Mouse (Mus musculus) embryonic facial prominence, embryonic 12.5 days (tissue): ENCODE measurements around the gene Rgs6. TPM values are rescaled to one million over a fixed set of nuclear protein-coding genes. Genes with fewer than 3 reads are reported as not detected.

Experiments used
- ATAC-seq: fragments of 200-750 bp; cut with Nextera tagmentation; 2 replicates; pipeline ENCODE4 v1.8.0; 2017; ENCODE audit not compliant: insufficient number of reproducible peaks, insufficient read depth, low FRiP score, low TSS enrichment
- H3K27ac ChIP-seq: fragments of 300-500 bp; sonication (generic); 2 replicates; pipeline ENCODE4 v1.5.1; 2016; ENCODE audit warnings: mild to moderate bottlenecking
- H3K27me3 ChIP-seq: fragments of 300-500 bp; sonication (generic); 2 replicates; pipeline ENCODE4 v1.6.1; 2016; ENCODE audit warnings: mild to moderate bottlenecking, moderate library complexity
- H3K36me3 ChIP-seq: fragments of 300-500 bp; sonication (generic); 2 replicates; pipeline ENCODE4 v1.6.1; 2016; ENCODE audit warnings: mild to moderate bottlenecking
- H3K4me1 ChIP-seq: fragments of 300-500 bp; sonication (generic); 2 replicates; pipeline ENCODE4 v1.6.1; 2016
- H3K4me2 ChIP-seq: fragments of 300-500 bp; sonication (generic); replicated peaks from 2 replicates; pipeline ENCODE4 v1.6.1; 2016; ENCODE audit warnings: mild to moderate bottlenecking, moderate library complexity
- H3K4me3 ChIP-seq: fragments of 300-500 bp; sonication (generic); 2 replicates; pipeline ENCODE4 v1.5.1; 2016; ENCODE audit warnings: mild to moderate bottlenecking
- H3K9ac ChIP-seq: fragments of 300-500 bp; sonication (generic); 2 replicates; pipeline ENCODE4 v1.6.1; 2016; ENCODE audit warnings: mild to moderate bottlenecking, moderate library complexity
- H3K9me3 ChIP-seq: fragments of 300-500 bp; sonication (generic); 2 replicates; pipeline ENCODE4 v1.6.1; 2016; ENCODE audit warnings: mild to moderate bottlenecking, moderate library complexity
- WGBS: fragments of 180-500 bp; shearing (Covaris S2); methylation state at CpG from one replicate; pipeline ENCODE4 v1.1.7; 2016; 5-methylcytosine and 5-hydroxymethylcytosine counted together
- polyA plus RNA-seq: library from polyadenylated mRNA; unstranded; fragments of >200 nt; fragmentation: Nextera tagmentation; extraction: Ambion mirVana; gene quantifications from 2 replicates; pipeline ENCODE4 v1.2.1, GENCODE M21; 2016

The Rgs6 gene
- polyA plus RNA-seq, 1 experiment from 2014 or later, result 3.7 TPM

- Histone ChIP-seq H3K36me3 (no peaks in the 10 kb centered on the region), H3K9ac (no peak overlapping the region), H3K9me3 (no peaks in the 10 kb centered on the region), H3K27me3 (no peaks in the 10 kb centered on the region), H3K4me1 (no peaks in the 10 kb centered on the region), H3K4me2 (no peak overlapping the region), H3K27ac (no peak overlapping the region), H3K4me3 (no peak overlapping the region)
- ATAC-seq, result no peak
- 43% methylated on average over 3 of the region's 3 CpGs for WGBS
Measured at GRCm38 (mm10) chr12:83026985-83027384, 438.9 kb downstream of the Rgs6 start.

GRCm38 (mm10) chr12:83033171-83033835, 445.2 kb downstream of the Rgs6 start:
- no peaks in the 10 kb centered on the region for H3K27me3 ChIP-seq
- H3K9me3 ChIP-seq, result no peaks in the 10 kb centered on the region
- WGBS, result 62% methylated on average over 7 of the region's 7 CpGs
- no peak overlapping the region for H3K4me2 ChIP-seq
- no peak overlapping the region for H3K9ac ChIP-seq
- no peak overlapping the region for H3K27ac ChIP-seq
- no peaks in the 10 kb centered on the region for H3K36me3 ChIP-seq
- no peak overlapping the region for H3K4me3 ChIP-seq
- H3K4me1 ChIP-seq, result no peaks in the 10 kb centered on the region
- ATAC-seq, result no peak

GRCm38 (mm10) chr12:83034859-83035569, 446.9 kb downstream of the Rgs6 start:
- no peaks in the 10 kb centered on the region for H3K27me3 ChIP-seq
- no peak overlapping the region for H3K4me3 ChIP-seq
- 83% methylated on average over 3 of the region's 3 CpGs for WGBS
- ATAC-seq, result no peak
- no peaks in the 10 kb centered on the region for H3K9me3 ChIP-seq
- no peaks in the 10 kb centered on the region for H3K36me3 ChIP-seq
- no peaks in the 10 kb centered on the region for H3K4me1 ChIP-seq
- H3K27ac ChIP-seq, result no peak overlapping the region
- no peak overlapping the region for H3K9ac ChIP-seq
- H3K4me2 ChIP-seq, result no peak overlapping the region

GRCm38 (mm10) chr12:83037798-83038560, 449.9 kb downstream of the Rgs6 start:
- Histone ChIP-seq H3K27me3 (no peaks in the 10 kb centered on the region), H3K36me3 (no peaks in the 10 kb centered on the region), H3K4me1 (no peaks in the 10 kb centered on the region), H3K9me3 (no peaks in the 10 kb centered on the region), H3K4me3 (no peak overlapping the region), H3K9ac (no peak overlapping the region), H3K4me2 (no peak overlapping the region), H3K27ac (no peak overlapping the region)
- 80% methylated on average over 25 of the region's 25 CpGs for WGBS
- ATAC-seq, result no peak

GRCm38 (mm10) chr12:83038779-83039178, 450.7 kb downstream of the Rgs6 start:
- WGBS, result 77% methylated on average over 7 of the region's 7 CpGs
- no peak overlapping the region for H3K4me3 ChIP-seq
- ATAC-seq, result no peak
- no peak overlapping the region for H3K4me2 ChIP-seq
- H3K9ac ChIP-seq, result no peak overlapping the region
- H3K4me1 ChIP-seq, result peaks cover 3% of the 10 kb centered on the region; the same call in 1 of the 2 replicates
- no peaks in the 10 kb centered on the region for H3K36me3 ChIP-seq
- no peak overlapping the region for H3K27ac ChIP-seq
- no peaks in the 10 kb centered on the region for H3K27me3 ChIP-seq
- no peaks in the 10 kb centered on the region for H3K9me3 ChIP-seq

- H3K36me3 ChIP-seq, result no peaks in the 10 kb centered on the region
- H3K4me3 ChIP-seq, result no peak overlapping the region
- ATAC-seq, result no peak
- no peak overlapping the region for H3K9ac ChIP-seq
- H3K9me3 ChIP-seq, result no peaks in the 10 kb centered on the region
- H3K27me3 ChIP-seq, result no peaks in the 10 kb centered on the region
- no peak overlapping the region for H3K4me2 ChIP-seq
- 73% methylated on average over 3 of the region's 3 CpGs for WGBS
- peaks cover 12% of the 10 kb centered on the region for H3K4me1 ChIP-seq
- no peak overlapping the region for H3K27ac ChIP-seq
Measured at GRCm38 (mm10) chr12:83039859-83040258, 451.8 kb downstream of the Rgs6 start.

GRCm38 (mm10) chr12:83043980-83044620, 456.0 kb downstream of the Rgs6 start:
- H3K4me1 ChIP-seq, result peaks cover 12% of the 10 kb centered on the region
- ATAC-seq, result no peak
- H3K4me2 ChIP-seq, result no peak overlapping the region
- H3K9me3 ChIP-seq, result no peaks in the 10 kb centered on the region
- no peak overlapping the region for H3K9ac ChIP-seq
- H3K4me3 ChIP-seq, result no peak overlapping the region
- 0 out of 2 replicates have a peak overlapping the region, but pooled peaks have one; percentile 5 for H3K27ac ChIP-seq
- no peaks in the 10 kb centered on the region for H3K36me3 ChIP-seq
- 58% methylated on average over 6 of the region's 6 CpGs for WGBS
- no peaks in the 10 kb centered on the region for H3K27me3 ChIP-seq

- Histone ChIP-seq H3K27ac (no peak overlapping the region; the same call in 1 of the 2 replicates), H3K9me3 (no peaks in the 10 kb centered on the region), H3K4me3 (no peak overlapping the region), H3K27me3 (no peaks in the 10 kb centered on the region), H3K4me1 (peaks cover 12% of the 10 kb centered on the region), H3K9ac (no peak overlapping the region), H3K36me3 (no peaks in the 10 kb centered on the region), H3K4me2 (no peak overlapping the region)
- WGBS, result 20% methylated on average over 4 of the region's 4 CpGs
- ATAC-seq, result no peak
Measured at GRCm38 (mm10) chr12:83044621-83044990, 456.5 kb downstream of the Rgs6 start.

GRCm38 (mm10) chr12:83045001-83045531, 457.0 kb downstream of the Rgs6 start:
- no peak overlapping the region for H3K4me3 ChIP-seq
- no peak for ATAC-seq

GRCm38 (mm10) chr12:83046734-83047133, 458.6 kb downstream of the Rgs6 start:
- Histone ChIP-seq H3K36me3 (no peaks in the 10 kb centered on the region), H3K27ac (no peak overlapping the region), H3K9ac (no peak overlapping the region), H3K4me1 (peaks cover 12% of the 10 kb centered on the region), H3K9me3 (no peaks in the 10 kb centered on the region), H3K4me2 (no peak overlapping the region), H3K4me3 (no peak overlapping the region), H3K27me3 (no peaks in the 10 kb centered on the region)
- WGBS, result 96% methylated on average over 9 of the region's 9 CpGs
- no peak for ATAC-seq

More at GRCm38 (mm10) chr12:83045001-83045531, 457.0 kb downstream of the Rgs6 start:
- H3K4me2 ChIP-seq, result no peak overlapping the region
- no peak overlapping the region; the same call in 1 of the 2 replicates for H3K27ac ChIP-seq
- H3K4me1 ChIP-seq, result peaks cover 12% of the 10 kb centered on the region
- no peaks in the 10 kb centered on the region for H3K36me3 ChIP-seq
- H3K9ac ChIP-seq, result no peak overlapping the region
- no peaks in the 10 kb centered on the region for H3K9me3 ChIP-seq
- no peaks in the 10 kb centered on the region for H3K27me3 ChIP-seq
- 52% methylated on average over 12 of the region's 12 CpGs for WGBS

- Histone ChIP-seq H3K4me1 (peaks cover 12% of the 10 kb centered on the region), H3K9ac (no peak overlapping the region), H3K27ac (no peak overlapping the region), H3K4me3 (no peak overlapping the region), H3K27me3 (no peaks in the 10 kb centered on the region), H3K36me3 (no peaks in the 10 kb centered on the region), H3K4me2 (no peak overlapping the region), H3K9me3 (no peaks in the 10 kb centered on the region)
- ATAC-seq, result no peak
- 78% methylated on average over 7 of the region's 7 CpGs for WGBS
Measured at GRCm38 (mm10) chr12:83047710-83048109, 459.6 kb downstream of the Rgs6 start.
